Mouse (Mus musculus) liver, embryonic 14.5 days (tissue): Measurements from ENCODE around the gene Kctd2. TPM values are rescaled to one million over a fixed set of nuclear protein-coding genes. Genes with fewer than 3 reads are reported as not detected.

Source experiments
- ATAC-seq: fragments of 200-750 bp; cut with Nextera tagmentation; 2 replicates; pipeline ENCODE4 v1.8.0; 2017; ENCODE audit warnings: moderate number of reproducible peaks, mild to moderate bottlenecking, moderate library complexity; ENCODE audit not compliant: insufficient read depth
- DNase-seq, 3 experiments: peaks; one replicate each; pipeline ENCODE4 v3.0.0-alpha.2; 2012 to 2013; ENCODE audit warnings: low read depth in 3 of 3, low spot score in 3 of 3
- H3K27ac ChIP-seq: fragments of 300-500 bp; sonication (generic); 2 replicates; pipeline ENCODE4 v1.5.1; 2014; ENCODE audit warnings: moderate library complexity, mild to moderate bottlenecking, control low read depth, inconsistent platforms
- H3K27me3 ChIP-seq: fragments of 300-500 bp; sonication (generic); 2 replicates; pipeline ENCODE4 v1.6.1; 2014; ENCODE audit warnings: mild to moderate bottlenecking, low read length, moderate library complexity; ENCODE audit not compliant: control insufficient read depth, insufficient read depth
- H3K36me3 ChIP-seq: fragments of 300-500 bp; sonication (generic); replicated peaks from 2 replicates; pipeline ENCODE4 v1.6.1; 2014; ENCODE audit warnings: low read depth; ENCODE audit not compliant: control insufficient read depth, insufficient read depth
- H3K4me1 ChIP-seq, 2 experiments: fragments of 200-500 bp in 1 of 2; fragments of 300-500 bp in 1 of 2; sonication (generic) in 1 of 2; replicated peaks; 2 replicates each; pipeline ENCODE4 v1.6.1; 2012 to 2014; ENCODE audit warnings: antibody characterized with exemption in 1 of 2, inconsistent platforms in 1 of 2, low read length in 1 of 2; ENCODE audit not compliant: control insufficient read depth in 2 of 2, insufficient read depth in 2 of 2
- H3K4me2 ChIP-seq: fragments of 300-500 bp; sonication (generic); 2 replicates; pipeline ENCODE4 v1.6.1; 2014; ENCODE audit warnings: low read depth, mild to moderate bottlenecking, control low read depth, moderate library complexity
- H3K4me3 ChIP-seq, 2 experiments: fragments of 200-500 bp in 1 of 2; fragments of 300-500 bp in 1 of 2; sonication (generic) in 1 of 2; 2 replicates each; pipeline ENCODE4 v1.5.1; 2012 to 2014; ENCODE audit warnings: low read depth in 2 of 2, low read length in 2 of 2, mild to moderate bottlenecking in 2 of 2, control low read depth in 1 of 2, inconsistent platforms in 1 of 2, moderate library complexity in 1 of 2; ENCODE audit not compliant: insufficient read depth in 1 of 2
- H3K9ac ChIP-seq: fragments of 300-500 bp; sonication (generic); replicated peaks from 2 replicates; pipeline ENCODE4 v1.6.1; 2014; ENCODE audit warnings: mild to moderate bottlenecking, control low read depth, moderate library complexity
- H3K9me3 ChIP-seq: fragments of 300-500 bp; sonication (generic); 2 replicates; pipeline ENCODE4 v1.6.1; 2016; ENCODE audit warnings: low read length, mixed read lengths; ENCODE audit not compliant: control insufficient read depth
- CTCF ChIP-seq: IDR thresholded peaks from 2 replicates; pipeline ENCODE4 v1.5.1; 2016; ENCODE audit warnings: antibody characterized with exemption, low read depth, control low read depth
- EP300 ChIP-seq: IDR thresholded peaks from 2 replicates; pipeline ENCODE4 v1.6.1; 2016; ENCODE audit warnings: antibody characterized with exemption, low read depth
- WGBS: fragments of 180-500 bp; shearing (Covaris S2); extraction: QIAGEN DNeasy Blood & Tissue Kit; methylation state at CpG from one replicate; pipeline ENCODE4 v1.1.7; 2014; ENCODE audit not compliant: insufficient replicate concordance; 5-methylcytosine and 5-hydroxymethylcytosine counted together
- polyA plus RNA-seq, 2 experiments: library from polyadenylated mRNA; depleted of rRNA in 1 of 2; stranded (reverse) in 1 of 2; unstranded in 1 of 2; fragments of >200 nt; fragmentation: Nextera tagmentation in 1 of 2; extraction: Ambion mirVana in 1 of 2; gene quantifications; 2 replicates each; pipeline versions ENCODE4 v1.2.1 to v1.2.3; 2012 to 2014

Gene Kctd2
- polyA plus RNA-seq, 2 experiments, result 5.2 to 5.8 TPM

- H3K4me3 ChIP-seq, result no peak overlapping the region
- no peak for TF ChIP-seq CTCF
- 72% methylated on average over 7 of the region's 7 CpGs for WGBS
These were observed 28.6 kb upstream of the Kctd2 start for GRCm38 (mm10) chr11:115391358-115391757.

GRCm38 (mm10) chr11:115393721-115394325, 26.1 kb upstream of the Kctd2 start:
- Histone ChIP-seq H3K27me3 (no peaks in the 10 kb centered on the region; the same call in 1 of the 2 replicates), H3K9me3 (no peaks in the 10 kb centered on the region), H3K36me3 (no peaks in the 10 kb centered on the region), H3K4me1 (no peaks in the 10 kb centered on the region), H3K4me3 (no peak overlapping the region), H3K4me2 (peak overlapping the region; percentile 28; the same call in 1 of the 2 replicates), H3K9ac (no peak overlapping the region), H3K27ac (no peak overlapping the region)
- TF ChIP-seq CTCF (no peak), EP300 (no peak)
- DNase-seq, result no peak
- WGBS, result 67% methylated on average over 34 of the region's 34 CpGs
- no peak for ATAC-seq

More at GRCm38 (mm10) chr11:115391358-115391757, 28.6 kb upstream of the Kctd2 start:
- DNase-seq, result no peak
- no peaks in the 10 kb centered on the region; the same call in 1 of the 2 replicates for H3K27me3 ChIP-seq
- H3K9me3 ChIP-seq, result no peaks in the 10 kb centered on the region
- H3K36me3 ChIP-seq, result no peaks in the 10 kb centered on the region
- H3K27ac ChIP-seq, result no peak overlapping the region
- H3K4me2 ChIP-seq, result no peak overlapping the region
- no peak overlapping the region for H3K9ac ChIP-seq
- no peaks in the 10 kb centered on the region for H3K4me1 ChIP-seq
- no peak for ATAC-seq

- no peak overlapping the region for H3K4me2 ChIP-seq
- no peak overlapping the region for H3K9ac ChIP-seq
- no peaks in the 10 kb centered on the region for H3K4me1 ChIP-seq
- no peak for DNase-seq
- no peaks in the 10 kb centered on the region for H3K9me3 ChIP-seq
- TF ChIP-seq EP300 (no peak), CTCF (no peak)
- no peak for ATAC-seq
- H3K4me3 ChIP-seq, result no peak overlapping the region
- H3K36me3 ChIP-seq, result no peaks in the 10 kb centered on the region
- H3K27me3 ChIP-seq, result no peaks in the 10 kb centered on the region; the same call in 1 of the 2 replicates
- H3K27ac ChIP-seq, result no peak overlapping the region
- WGBS, result 43% methylated on average over 7 of the region's 7 CpGs
These were observed 21.8 kb upstream of the Kctd2 start for GRCm38 (mm10) chr11:115398085-115398484.

GRCm38 (mm10) chr11:115400126-115400525, 19.8 kb upstream of the Kctd2 start:
- no peak overlapping the region for H3K9ac ChIP-seq
- no peak for TF ChIP-seq CTCF
- no peak for TF ChIP-seq EP300
- 53% methylated on average over 3 of the region's 3 CpGs for WGBS
- ATAC-seq (no peak), DNase-seq (no peak)
- H3K4me2 ChIP-seq, result no peak overlapping the region
- no peaks in the 10 kb centered on the region for H3K27me3 ChIP-seq
- H3K4me1 ChIP-seq, result peaks cover 4 to 11% of the 10 kb centered on the region in 2 experiments; a peak in 2 of 4 replicates
- H3K36me3 ChIP-seq, result no peaks in the 10 kb centered on the region
- H3K27ac ChIP-seq, result no peak overlapping the region
- no peaks in the 10 kb centered on the region for H3K9me3 ChIP-seq
- no peak overlapping the region for H3K4me3 ChIP-seq

GRCm38 (mm10) chr11:115400630-115401391, 19.1 kb upstream of the Kctd2 start:
- ATAC-seq (no peak), DNase-seq (no peak)
- Histone ChIP-seq H3K4me2 (no peak overlapping the region), H3K9me3 (no peaks in the 10 kb centered on the region), H3K27me3 (no peaks in the 10 kb centered on the region), H3K4me3 (no peak overlapping the region), H3K9ac (no peak overlapping the region), H3K36me3 (no peaks in the 10 kb centered on the region), H3K4me1 (peaks cover 4 to 11% of the 10 kb centered on the region in 2 experiments; a peak in 2 of 4 replicates), H3K27ac (no peak overlapping the region)
- TF ChIP-seq EP300 (no peak), CTCF (no peak)
- WGBS, result 44% methylated on average over 11 of the region's 11 CpGs
